In genomic region chr7:74348318-74348890, GRCm38 (mm10) we compare ENCODE assay signal across 15 mouse cellular contexts.
"Had no signal": no experiment of that assay in that cellular context is flagged by ENCODE, and none has a peak within 500 bp of the region (broad histone marks: within the 10 kb centered on the region; RNA-seq: fewer than 3 reads in every experiment).

No protein-coding gene starts in this region.

- H3K27ac ChIP-seq: layer of hippocampus, adult 2 months; limb, embryonic 12.5 days; liver, embryonic 13.5 days; lung, embryonic 15.5 days; macrophage; neural tube, embryonic 12.5 days had no signal

- ATAC-seq: liver, postnatal 0 days had no signal

- DNase-seq: kidney, postnatal 10 days; kidney, postnatal 4 days; liver; liver, embryonic 13.5 days; liver, postnatal 0 days; lung, postnatal 14 days; right cerebral cortex, postnatal 14 days; thymus, postnatal 4 days had no signal

- H3K9me3 ChIP-seq: limb, embryonic 12.5 days; liver, embryonic 13.5 days; lung, embryonic 15.5 days; megakaryocyte, embryonic 14.5 days; neural tube, embryonic 12.5 days had no signal

- H3K4me3 ChIP-seq: layer of hippocampus, adult 2 months; limb, embryonic 12.5 days; liver, embryonic 13.5 days; lung, embryonic 15.5 days; megakaryocyte, embryonic 14.5 days; myocyte; neural tube, embryonic 12.5 days had no signal

- H3K36me3 ChIP-seq: limb, embryonic 12.5 days; liver, embryonic 13.5 days; lung, embryonic 15.5 days; neural tube, embryonic 12.5 days had no signal

- H3K4me1 ChIP-seq: liver, embryonic 13.5 days; lung, embryonic 15.5 days had no signal

- H3K9ac ChIP-seq: limb, embryonic 12.5 days; liver, embryonic 13.5 days; liver, postnatal 0 days; lung, embryonic 15.5 days; neural tube, embryonic 12.5 days had no signal

- H3K27me3 ChIP-seq: limb, embryonic 12.5 days; liver, embryonic 13.5 days; lung, embryonic 15.5 days; megakaryocyte, embryonic 14.5 days; neural tube, embryonic 12.5 days had no signal

- H3K4me2 ChIP-seq: limb, embryonic 12.5 days; liver, embryonic 13.5 days; lung, embryonic 15.5 days; neural tube, embryonic 12.5 days had no signal
